Mouse (Mus musculus) urinary bladder, adult 18-20 months (tissue): ENCODE data around the gene Dst.
"Not testable (repeated sequence)": the region's sequence is repeated elsewhere in the genome, so short reads cannot be mapped to it uniquely, and the experiment has no call there.

Experiments used
- DNase-seq, 2 experiments: peaks; one replicate each; pipeline ENCODE4 v3.0.0; 2022; ENCODE audit warnings: low spot score in 2 of 2, mixed read lengths in 2 of 2

Gene Dst

GRCm38 (mm10) chr1:34288721-34289471, 380.9 kb downstream of the Dst start:
- DNase-seq = no peak

- no peak for DNase-seq
These were observed 381.4 kb downstream of the Dst start for GRCm38 (mm10) chr1:34289472-34289748.

DNA sequence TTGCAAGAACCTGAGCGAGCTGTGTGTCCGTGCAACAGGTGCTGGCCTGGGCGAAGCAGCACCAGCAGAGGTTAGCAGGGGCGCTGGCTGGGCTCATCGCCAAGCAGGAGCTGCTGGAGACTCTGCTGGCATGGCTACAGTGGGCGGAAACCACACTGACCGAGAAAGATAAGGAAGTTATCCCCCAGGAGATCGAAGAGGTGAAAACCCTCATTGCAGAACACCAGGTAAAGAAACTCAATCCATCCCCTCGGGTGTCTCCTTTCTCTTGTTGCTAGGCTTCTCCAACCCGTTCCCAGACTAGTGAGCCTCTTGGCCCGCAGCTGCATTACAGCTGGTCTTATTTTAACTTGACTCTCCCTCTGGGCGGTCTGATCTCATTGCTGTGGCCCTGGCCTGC, 382.3 kb downstream of the Dst start:
- DNase-seq = no peak

DNA sequence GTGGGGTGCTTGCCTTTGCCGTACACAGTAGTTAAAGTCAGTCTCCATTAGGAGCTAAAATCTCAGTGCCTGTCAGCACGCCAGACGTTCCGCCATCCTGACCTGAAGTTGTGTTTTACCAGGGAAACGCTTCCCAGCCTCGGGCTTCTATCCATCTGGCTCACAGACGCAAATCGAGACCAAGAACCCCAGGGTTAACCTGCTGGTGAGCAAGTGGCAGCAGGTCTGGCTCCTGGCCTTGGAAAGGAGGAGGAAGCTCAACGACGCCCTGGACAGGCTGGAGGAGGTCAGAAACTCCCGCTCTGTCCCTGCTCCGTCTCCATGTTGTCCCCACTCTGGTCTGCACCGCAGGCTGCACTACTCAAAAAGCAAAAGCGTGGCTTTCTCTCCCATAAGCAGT, 385.2 kb downstream of the Dst start:
- no peak for DNase-seq

DNA sequence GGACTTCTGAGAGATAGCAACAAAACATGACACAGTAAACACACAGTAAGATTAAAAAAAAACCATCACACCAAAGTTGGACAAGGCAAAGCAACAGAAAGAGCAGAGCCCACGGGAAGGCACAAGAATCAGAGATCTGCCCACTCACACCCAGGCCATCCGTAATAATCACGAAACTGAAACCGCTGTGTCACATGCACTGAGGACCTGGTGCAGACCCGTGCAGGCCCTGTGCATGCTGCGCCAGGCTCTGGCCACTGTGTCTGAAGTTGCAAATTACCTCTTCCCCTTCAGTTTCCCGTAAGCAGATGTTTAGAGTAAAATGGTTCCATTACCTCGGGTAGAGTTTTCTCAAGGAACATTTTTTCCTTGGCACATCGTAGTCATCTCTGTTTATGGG, 389.6 kb downstream of the Dst start:
- DNase-seq = no peak

GRCm38 (mm10) chr1:34298631-34299184, 390.7 kb downstream of the Dst start:
- no peak for DNase-seq

GRCm38 (mm10) chr1:34299507-34299906, 391.5 kb downstream of the Dst start:
- DNase-seq = no peak

- DNase-seq = no peak
These were observed 392.4 kb downstream of the Dst start for GRCm38 (mm10) chr1:34300309-34300980.

DNA sequence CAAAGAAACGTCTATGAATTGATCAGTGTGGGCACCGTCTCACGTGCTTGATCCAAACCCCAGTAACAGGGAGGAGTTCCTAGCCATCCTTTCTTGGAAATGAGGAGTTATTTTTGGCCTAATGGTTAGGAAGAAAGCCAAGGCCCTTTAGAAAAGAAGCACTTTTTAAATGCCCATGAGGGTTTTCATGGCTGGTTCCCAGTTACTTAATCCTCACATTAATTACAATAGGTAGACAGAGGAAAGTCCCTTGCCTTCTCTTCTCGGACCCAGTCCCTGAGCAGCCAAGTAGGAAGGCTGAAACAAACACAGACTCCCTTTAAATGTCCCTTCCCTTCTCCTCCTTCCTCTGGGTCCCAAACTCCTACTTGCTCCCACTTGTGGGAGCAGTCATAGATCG, 396.2 kb downstream of the Dst start:
- DNase-seq = no peak

DNA sequence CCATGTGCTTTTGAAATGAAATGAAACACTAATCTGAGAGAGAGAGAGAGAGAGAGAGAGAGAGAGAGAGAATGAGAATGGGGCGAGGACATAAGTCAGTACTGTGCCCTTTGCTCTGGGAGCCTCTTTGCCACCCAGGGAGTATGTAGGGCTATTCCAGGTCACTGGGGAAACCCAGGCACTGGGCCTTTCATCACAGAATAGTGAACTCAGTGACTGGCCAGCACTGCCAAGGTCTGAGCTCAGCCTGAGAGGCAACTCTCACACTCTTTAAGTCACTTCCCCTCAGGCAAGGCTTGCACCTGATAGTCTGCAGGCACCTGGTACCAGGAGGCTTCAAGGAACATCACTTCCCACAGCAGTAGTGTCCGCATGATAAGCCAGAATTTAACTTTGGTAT, 398.7 kb downstream of the Dst start:
- DNase-seq = no peak

- DNase-seq = no peak
These were observed 399.2 kb downstream of the Dst start for GRCm38 (mm10) chr1:34307191-34307590.

GRCm38 (mm10) chr1:34308841-34309240, 400.8 kb downstream of the Dst start:
- DNase-seq = not testable (repeated sequence)

DNA sequence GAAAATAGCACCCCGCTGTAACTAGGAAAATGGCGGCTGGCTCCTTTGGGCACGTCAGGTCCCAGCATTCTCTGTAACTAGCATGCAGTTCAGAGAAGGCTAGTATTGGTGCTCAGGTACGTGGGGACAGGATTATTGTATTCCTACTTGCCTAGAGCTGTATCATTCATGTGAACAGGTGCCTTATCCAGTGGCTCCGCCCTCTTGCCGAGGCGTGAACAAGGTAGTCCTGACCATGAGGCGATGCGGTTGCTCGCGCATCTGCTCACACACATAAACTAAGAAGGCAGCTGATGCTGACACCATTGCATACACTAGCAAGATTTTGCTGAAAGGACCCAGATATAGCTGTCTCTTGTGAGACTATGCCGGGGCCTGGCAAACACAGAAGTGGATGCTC, 401.4 kb downstream of the Dst start:
- DNase-seq = no peak

- no peak for DNase-seq
These were observed 402.7 kb downstream of the Dst start for GRCm38 (mm10) chr1:34310532-34311250.

GRCm38 (mm10) chr1:34312806-34313205, 404.8 kb downstream of the Dst start:
- DNase-seq = no peak

DNA sequence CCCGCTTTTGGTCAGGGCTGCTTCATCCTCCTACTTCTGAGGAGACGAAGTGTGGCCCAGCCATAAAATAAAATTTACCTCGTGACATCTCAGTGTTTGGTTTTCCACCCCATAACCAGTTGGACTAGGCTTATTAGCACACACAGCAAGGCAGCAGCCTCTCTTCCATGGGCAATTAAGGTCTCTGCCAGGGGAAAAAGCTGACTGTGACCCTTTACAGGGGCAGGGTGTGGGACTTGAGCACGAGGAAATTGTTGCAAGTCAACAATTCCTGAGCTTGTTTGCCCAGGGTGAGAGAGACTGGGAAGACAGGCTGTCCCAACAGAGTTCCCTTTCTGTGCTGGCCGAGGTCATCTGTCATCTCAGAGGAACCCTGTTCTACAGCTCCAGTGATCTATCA, 407.4 kb downstream of the Dst start:
- DNase-seq = peak in 1 of 2 experiments; percentile 22

DNA sequence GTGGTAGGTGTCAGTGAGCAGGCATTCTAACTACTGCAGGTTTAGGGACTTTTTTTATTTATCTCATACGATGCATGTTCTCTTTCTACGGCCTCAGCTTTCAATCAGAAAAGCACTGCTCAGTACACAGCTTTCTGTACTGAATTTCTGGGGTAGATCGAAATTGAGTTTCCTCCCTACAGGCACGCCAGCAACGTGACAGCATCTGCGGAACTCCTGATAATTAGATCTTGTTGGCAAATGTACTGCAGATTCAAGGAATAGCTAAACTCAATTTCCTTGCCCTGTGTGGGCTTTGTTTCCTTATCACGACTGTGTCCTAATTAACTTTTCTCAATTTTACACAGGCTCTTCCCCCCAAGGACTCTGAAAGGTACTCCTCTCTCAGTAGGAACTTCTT, 416.2 kb downstream of the Dst start:
- no peak for DNase-seq

GRCm38 (mm10) chr1:34328606-34329005, 420.6 kb downstream of the Dst start:
- DNase-seq = no peak

GRCm38 (mm10) chr1:34331767-34332166, 423.7 kb downstream of the Dst start:
- DNase-seq = no peak
